Mouse (Mus musculus) bone marrow, adult 2 months (tissue): ENCODE data around the gene Ffar4. TPM values are rescaled to one million over a fixed set of nuclear protein-coding genes. Genes with fewer than 3 reads are reported as not detected.

Experiments
- H3K27ac ChIP-seq: fragments of 200-500 bp; 2 replicates; pipeline ENCODE4 v1.5.1; 2012; ENCODE audit warnings: low read depth, mild to moderate bottlenecking, control low read depth, inconsistent platforms, low read length; ENCODE audit not compliant: control insufficient read depth, poor library complexity, insufficient read depth
- H3K4me1 ChIP-seq: fragments of 200-500 bp; 2 replicates; pipeline ENCODE4 v1.6.1; 2011; ENCODE audit warnings: low read length; ENCODE audit not compliant: control insufficient read depth, insufficient read depth
- H3K4me3 ChIP-seq: fragments of 200-500 bp; replicated peaks from 2 replicates; pipeline ENCODE3; 2011; ENCODE audit warnings: mild to moderate bottlenecking, low read depth, low read length, control low read depth; ENCODE audit not compliant: control insufficient read depth
- CTCF ChIP-seq: fragments of 200-500 bp; IDR thresholded peaks from 2 replicates; pipeline ENCODE4 v1.5.1; 2011; ENCODE audit warnings: low read length, control low read depth; ENCODE audit not compliant: control insufficient read depth, insufficient read depth
- POLR2A ChIP-seq: fragments of 200-500 bp; IDR thresholded peaks from 2 replicates; pipeline ENCODE4 v1.6.1; 2011; ENCODE audit warnings: low read depth, mild to moderate bottlenecking, control low read depth, low read length, borderline replicate concordance; ENCODE audit not compliant: control insufficient read depth
- WGBS: fragments of 180-500 bp; shearing (Covaris S2); methylation state at CpG from one replicate; pipeline ENCODE4 v1.1.7; 2018; 5-methylcytosine and 5-hydroxymethylcytosine counted together
- polyA plus RNA-seq: library from polyadenylated mRNA; stranded (reverse); fragments of >200 nt; gene quantifications from 2 replicates; pipeline ENCODE4 v1.2.4, GENCODE M21; 2011; ENCODE audit warnings: low replicate concordance; ENCODE audit not compliant: missing spikeins, insufficient read depth, insufficient read length

Ffar4 gene
- not detected in 2 replicates for polyA plus RNA-seq

GRCm38 (mm10) chr19:38096858-38097758, at the start of gene Ffar4:
Ffar4 (plus strand) TSS chr19:38097071.
- no peak within 1 kb of the TSS for H3K27ac ChIP-seq
- WGBS, result 1% methylated on average over 77 of the region's 77 CpGs
- peak within 1 kb of the TSS; percentile 40 for H3K4me3 ChIP-seq
- 0 out of 2 replicates have a peak, but pooled peaks have one; percentile 11 for TF ChIP-seq POLR2A
- TF ChIP-seq CTCF, result no peak
- H3K4me1 ChIP-seq, result no peaks in the 10 kb centered on the region; the same call in 1 of the 2 replicates

GRCm38 (mm10) chr19:38049686-38050085, 47.2 kb upstream of the Ffar4 start:
- no peak overlapping the region for H3K4me3 ChIP-seq
- TF ChIP-seq POLR2A, result no peak
- TF ChIP-seq CTCF, result no peak
- H3K27ac ChIP-seq, result no peak overlapping the region
- H3K4me1 ChIP-seq, result no peaks in the 10 kb centered on the region; the same call in 1 of the 2 replicates
- 78% methylated on average over 1 of the region's 1 CpGs for WGBS

GRCm38 (mm10) chr19:38053227-38054041, 43.4 kb upstream of the Ffar4 start:
- no peak overlapping the region for H3K4me3 ChIP-seq
- 13% methylated on average over 8 of the region's 8 CpGs for WGBS
- H3K27ac ChIP-seq, result no peak overlapping the region
- no peak for TF ChIP-seq POLR2A
- TF ChIP-seq CTCF, result no peak
- no peaks in the 10 kb centered on the region; the same call in 1 of the 2 replicates for H3K4me1 ChIP-seq

- peak overlapping the region; percentile 78 for H3K4me3 ChIP-seq
- H3K4me1 ChIP-seq, result no peaks in the 10 kb centered on the region
- H3K27ac ChIP-seq, result 0 out of 2 replicates have a peak overlapping the region, but pooled peaks have one; percentile 1
- TF ChIP-seq POLR2A (0 out of 2 replicates have a peak, but pooled peaks have one; percentile 18), CTCF (no peak)
- under 1% methylated on average over 23 of the region's 23 CpGs for WGBS
Observed at GRCm38 (mm10) chr19:38054149-38054719, 42.6 kb upstream of the Ffar4 start.

GRCm38 (mm10) chr19:38054720-38055192, 42.1 kb upstream of the Ffar4 start, which contains the start of gene Cep55:
Cep55 (plus strand) TSS chr19:38055011.
- Histone ChIP-seq H3K27ac (peak within 1 kb of the TSS; percentile 65; the same call in 1 of the 2 replicates), H3K4me3 (peak within 1 kb of the TSS; percentile 90), H3K4me1 (no peaks in the 10 kb centered on the region)
- TF ChIP-seq CTCF (no peak), POLR2A (peak; percentile 36; the same call in 1 of the 2 replicates)
- WGBS, result 2% methylated on average over 36 of the region's 36 CpGs

GRCm38 (mm10) chr19:38055798-38056197, 41.1 kb upstream of the Ffar4 start:
- 8% methylated on average over 6 of the region's 6 CpGs for WGBS
- Histone ChIP-seq H3K4me1 (no peaks in the 10 kb centered on the region), H3K27ac (no peak overlapping the region), H3K4me3 (no peak overlapping the region)
- TF ChIP-seq POLR2A (no peak), CTCF (no peak)

GRCm38 (mm10) chr19:38056276-38056675, 40.6 kb upstream of the Ffar4 start:
- no peak overlapping the region for H3K27ac ChIP-seq
- H3K4me1 ChIP-seq, result no peaks in the 10 kb centered on the region
- no peak for TF ChIP-seq CTCF
- no peak for TF ChIP-seq POLR2A
- no peak overlapping the region for H3K4me3 ChIP-seq
- 37% methylated on average over 3 of the region's 3 CpGs for WGBS
